Mouse (Mus musculus): ENCODE data around the gene Gm9945.
A peak's percentile ranks its signal among the peaks of the same experiment; 100 is the strongest.

DNA sequence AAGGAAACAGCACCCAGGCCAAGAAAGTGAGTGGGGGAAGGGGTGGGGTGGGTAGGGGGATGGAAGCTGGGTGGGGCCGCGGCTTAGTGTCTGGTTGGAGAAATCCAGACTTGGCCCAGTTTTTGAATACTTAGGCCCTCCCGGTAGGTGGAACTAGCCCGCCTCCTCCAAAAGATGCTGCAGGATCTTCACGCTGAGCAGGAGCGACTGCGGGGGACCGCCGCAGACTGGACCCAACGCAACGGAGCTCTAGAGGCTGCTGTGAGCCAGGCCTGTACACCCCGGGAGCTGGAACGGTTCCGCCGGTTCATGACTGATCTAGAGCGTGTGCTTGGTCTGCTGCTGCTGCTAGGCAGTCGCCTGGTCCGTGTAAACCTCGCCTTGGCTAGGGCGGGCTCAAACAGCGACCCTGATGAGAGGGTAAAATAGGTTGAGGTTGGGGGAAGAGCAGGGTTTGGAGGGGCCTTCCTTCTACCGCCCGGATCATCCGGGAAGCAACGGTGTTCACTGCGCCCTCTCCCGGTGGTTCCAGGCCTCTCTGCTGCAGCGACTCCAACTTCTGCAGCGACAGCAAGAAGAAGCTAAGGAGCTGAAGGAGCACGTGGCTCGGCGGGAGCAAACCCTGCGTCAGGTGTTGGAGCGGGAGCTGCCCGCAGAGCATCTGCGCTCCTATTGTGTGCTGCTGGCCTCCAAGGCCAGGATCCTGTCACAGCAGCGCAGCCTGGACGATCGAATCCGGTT lies 13.6 kb upstream of the Gm9945 start:
- TF ChIP-seq CTCF (IDR thresholded peaks at IDR 0.05; ENCODE audit: borderline replicate concordance, control insufficient read depth, extremely low read depth, insufficient read depth, low read length, poor library complexity) (0 out of 2 replicates have a peak, but pooled peaks have one; percentile 61), POLR2A (IDR thresholded peaks at IDR 0.05; ENCODE audit: control insufficient read depth, extremely low read depth, insufficient read depth, low read length, poor library complexity) (no peak; the same call in 1 of the 2 replicates)

All from thymus, adult 2 months (tissue).